Mouse (Mus musculus) testis, adult 2 months (tissue): Measurements from ENCODE around the gene Vmn2r56. TPM values are rescaled to one million over a fixed set of nuclear protein-coding genes. Genes with fewer than 3 reads are reported as not detected.

ENCODE experiments used
- polyA plus RNA-seq: library from polyadenylated mRNA; depleted of rRNA; stranded (reverse); fragments of >200 nt; gene quantifications from 2 replicates; pipeline ENCODE4 v1.2.3, GENCODE M21; 2012; rRNA removed

Gene Vmn2r56
- polyA plus RNA-seq, 1 experiment = not detected

Other genes with a start within 250 kb of the Vmn2r56 start
- gene 2900092C05Rik, start 222.5 kb downstream of the Vmn2r56 start, polyA plus RNA-seq = 11.1 and 16.4 TPM in 2 replicates
- gene Vmn2r53, start 126.2 kb downstream of the Vmn2r56 start, polyA plus RNA-seq = 0.01 TPM in 2 replicates
- 0.02 TPM in 1 of 2 replicates, not detected in the other for gene Vmn2r54, start 94.7 kb downstream of the Vmn2r56 start, polyA plus RNA-seq
- 0.04 TPM in 1 of 2 replicates, not detected in the other for gene Vmn2r55, start 50.0 kb downstream of the Vmn2r56 start, polyA plus RNA-seq
- gene Zscan18, start 68.6 kb upstream of the Vmn2r56 start, polyA plus RNA-seq = 7.6 and 9.0 TPM in 2 replicates
- 2.0 and 3.0 TPM in 2 replicates for gene Zfp329, start 83.9 kb upstream of the Vmn2r56 start, polyA plus RNA-seq
- gene Zfp110, start 99.8 kb upstream of the Vmn2r56 start, polyA plus RNA-seq = 33.3 and 34.2 TPM in 2 replicates
- 3.4 and 3.5 TPM in 2 replicates for gene Zfp128, start 146.2 kb upstream of the Vmn2r56 start, polyA plus RNA-seq
- gene Zscan22, start 162.8 kb upstream of the Vmn2r56 start, polyA plus RNA-seq = 19.0 and 20.7 TPM in 2 replicates
- 512 and 591 TPM in 2 replicates for gene Rps5, start 187.3 kb upstream of the Vmn2r56 start, polyA plus RNA-seq
- gene Rnf225, start 192.4 kb upstream of the Vmn2r56 start, polyA plus RNA-seq = 0.12 and 0.13 TPM in 2 replicates
- 0.60 and 0.75 TPM in 2 replicates for gene Zfp324, start 230.8 kb upstream of the Vmn2r56 start, polyA plus RNA-seq
- gene Zfp446, start 242.8 kb upstream of the Vmn2r56 start, polyA plus RNA-seq = 8.4 and 8.7 TPM in 2 replicates